Comparison of ENCODE assay signal across 28 mouse cellular contexts in the genomic region with DNA sequence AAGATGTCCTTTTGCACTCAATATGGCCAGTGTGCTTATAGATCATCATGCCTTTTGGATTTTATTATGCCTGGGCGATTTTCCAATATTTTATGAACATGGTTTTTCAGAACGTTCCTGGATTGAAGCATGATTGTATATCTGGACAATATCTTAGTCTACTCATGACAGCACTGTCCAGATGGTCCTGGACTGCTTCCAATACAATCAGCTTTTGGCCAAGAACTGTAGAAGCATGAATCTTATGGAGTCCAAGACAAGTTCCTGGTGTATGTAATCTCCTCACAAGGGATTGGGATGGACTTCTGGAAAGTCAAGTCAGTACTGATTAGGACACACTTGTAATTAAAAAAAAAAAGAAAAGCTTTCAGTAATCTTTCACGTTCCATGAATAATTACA.
DNase-seq lines count a peak whose midpoint lies in the region; ATAC-seq and TF ChIP-seq lines count a peak whose summit lies in the region.
"Had no signal": no experiment of that assay in that cellular context is flagged by ENCODE, and none has a peak within 500 bp of the region (broad histone marks: within the 10 kb centered on the region; RNA-seq: fewer than 3 reads in every experiment).

No protein-coding gene starts in this region.

- peak; percentile 0 to 7 for DNase-seq in heart, postnatal 10 days
- no peak for DNase-seq in heart, embryonic 10.5 days (ENCODE audit: low spot score)
- peak; percentile 3 for DNase-seq in kidney, postnatal 10 days
- no peak for DNase-seq in kidney, adult 9 months
- DNase-seq in stomach, postnatal 0 days (ENCODE audit: low spot score), result no peak
- DNase-seq in testis, postnatal 14 days (ENCODE audit: low spot score), result no peak
- DNase-seq: adrenal gland, adult 8-10 months; B cell, adult 2 months; cerebellum, adult 18-20 months; gastrocnemius, adult 2 months; heart, postnatal 4 days; liver, postnatal 0 days; lung, postnatal 36 days; midbrain, embryonic 14.5 days; right cerebral cortex, postnatal 14 days; spleen, adult 18-20 months; thymus, postnatal 36 days had no signal

- 56% methylated on average over 3 of the region's 3 CpGs for WGBS in heart, embryonic 10.5 days
- WGBS in stomach, embryonic 16.5 days, result 44% methylated on average over 3 of the region's 3 CpGs
- WGBS in stomach, postnatal 0 days, result 52% methylated on average over 3 of the region's 3 CpGs

- intact Hi-C loops in heart, postnatal 10 days (cut with DNase I), result no loop called here

- H3K4me2 ChIP-seq in stomach, embryonic 16.5 days (ENCODE audit: low read depth, low read length), result no peak overlapping the region
- H3K4me2 ChIP-seq in stomach, postnatal 0 days (replicated peaks; ENCODE audit: low read depth), result no peak overlapping the region
- H3K4me2 ChIP-seq: forebrain, embryonic 12.5 days; heart, embryonic 15.5 days; hindbrain, embryonic 15.5 days; liver, embryonic 11.5 days; neural tube, embryonic 12.5 days had no signal

- H3K4me1 ChIP-seq in heart, embryonic 10.5 days, result no peaks in the 10 kb centered on the region
- no peaks in the 10 kb centered on the region for H3K4me1 ChIP-seq in stomach, embryonic 16.5 days (ENCODE audit: control insufficient read depth, insufficient read depth, low read length)
- H3K4me1 ChIP-seq in stomach, postnatal 0 days (replicated peaks; ENCODE audit: control insufficient read depth, insufficient read depth), result no peaks in the 10 kb centered on the region
- H3K4me1 ChIP-seq: forebrain, embryonic 12.5 days; heart, embryonic 15.5 days; hindbrain, embryonic 15.5 days; megakaryocyte, embryonic 14.5 days; neural tube, embryonic 12.5 days had no signal

- peak; percentile 64; the same call in 1 of the 2 replicates for ATAC-seq in stomach, embryonic 16.5 days (ENCODE audit: insufficient read depth, low FRiP score)
- no peak for ATAC-seq in stomach, postnatal 0 days (ENCODE audit: low FRiP score, low TSS enrichment)
- ATAC-seq: activated CD4-positive, CD25-positive, alpha-beta regulatory T cell, adult 4 months; intestine, postnatal 0 days; liver, postnatal 0 days had no signal

- no peak overlapping the region for H3K27ac ChIP-seq in heart, embryonic 10.5 days
- H3K27ac ChIP-seq in stomach, embryonic 16.5 days (ENCODE audit: low read length), result no peak overlapping the region
- no peak overlapping the region for H3K27ac ChIP-seq in stomach, postnatal 0 days (replicated peaks)
- H3K27ac ChIP-seq: forebrain, embryonic 12.5 days; gastrocnemius, adult 2 months; heart, embryonic 15.5 days; hindbrain, embryonic 15.5 days; neural tube, embryonic 12.5 days had no signal

- H3K27me3 ChIP-seq in heart, embryonic 10.5 days (ENCODE audit: insufficient read depth, poor library complexity, severe bottlenecking), result no peaks in the 10 kb centered on the region
- H3K27me3 ChIP-seq in stomach, embryonic 16.5 days (ENCODE audit: control insufficient read depth, insufficient read depth, low read length), result no peaks in the 10 kb centered on the region
- H3K27me3 ChIP-seq in stomach, postnatal 0 days (ENCODE audit: control insufficient read depth, insufficient read depth, low read length), result no peaks in the 10 kb centered on the region
- H3K27me3 ChIP-seq: CH12.LX; forebrain, embryonic 12.5 days; heart, embryonic 15.5 days; hindbrain, embryonic 15.5 days; neural tube, embryonic 12.5 days had no signal

- H3K4me3 ChIP-seq in heart, embryonic 10.5 days, result no peak overlapping the region
- no peak overlapping the region for H3K4me3 ChIP-seq in stomach, embryonic 16.5 days (replicated peaks; ENCODE audit: low read length)
- H3K4me3 ChIP-seq in stomach, postnatal 0 days (ENCODE audit: low read depth, low read length), result no peak overlapping the region
- H3K4me3 ChIP-seq: forebrain, embryonic 12.5 days; gastrocnemius, adult 2 months; heart, embryonic 15.5 days; hindbrain, embryonic 15.5 days; megakaryocyte, embryonic 14.5 days; neural tube, embryonic 12.5 days had no signal

- TF ChIP-seq EP300 in stomach, postnatal 0 days (optimal IDR thresholded peaks at IDR 0.05), result no peak

- no peak for TF ChIP-seq CTCF in stomach, postnatal 0 days (IDR thresholded peaks at IDR 0.05; ENCODE audit: low read depth)

- no peak overlapping the region for H3K9ac ChIP-seq in stomach, embryonic 16.5 days (ENCODE audit: low read length)
- H3K9ac ChIP-seq in stomach, postnatal 0 days (ENCODE audit: low read length), result no peak overlapping the region
- H3K9ac ChIP-seq: forebrain, embryonic 12.5 days; heart, embryonic 15.5 days; hindbrain, embryonic 15.5 days; liver, postnatal 0 days; neural tube, embryonic 12.5 days had no signal

- no peaks in the 10 kb centered on the region for H3K9me3 ChIP-seq in heart, embryonic 10.5 days
- H3K9me3 ChIP-seq in stomach, embryonic 16.5 days (replicated peaks; ENCODE audit: control insufficient read depth, low read length), result no peaks in the 10 kb centered on the region
- H3K9me3 ChIP-seq in stomach, postnatal 0 days (ENCODE audit: control insufficient read depth, low read length), result no peaks in the 10 kb centered on the region
- H3K9me3 ChIP-seq: forebrain, embryonic 12.5 days; G1E; heart, embryonic 15.5 days; hindbrain, embryonic 15.5 days; megakaryocyte, embryonic 14.5 days; neural tube, embryonic 12.5 days had no signal

- no peaks in the 10 kb centered on the region for H3K36me3 ChIP-seq in heart, embryonic 10.5 days
- H3K36me3 ChIP-seq in stomach, embryonic 16.5 days (ENCODE audit: control insufficient read depth, insufficient read depth, low read length), result no peaks in the 10 kb centered on the region
- H3K36me3 ChIP-seq in stomach, postnatal 0 days (ENCODE audit: control insufficient read depth, insufficient read depth, low read length), result no peaks in the 10 kb centered on the region
- H3K36me3 ChIP-seq: forebrain, embryonic 12.5 days; G1E; heart, embryonic 15.5 days; hindbrain, embryonic 15.5 days; neural tube, embryonic 12.5 days had no signal

Comparison
In these comparisons a context has a peak if more than half of its experiments do, and no peak if none do; other contexts are left out.
1. DNase-seq: peak in heart, postnatal 10 days (2 of 2) and kidney, postnatal 10 days (single experiment); none in heart, embryonic 10.5 days (single experiment), kidney, adult 9 months (single experiment), stomach, postnatal 0 days (single experiment) and testis, postnatal 14 days (single experiment).